Mouse (Mus musculus): ENCODE results near the gene Six5.

Six5 gene

DNA sequence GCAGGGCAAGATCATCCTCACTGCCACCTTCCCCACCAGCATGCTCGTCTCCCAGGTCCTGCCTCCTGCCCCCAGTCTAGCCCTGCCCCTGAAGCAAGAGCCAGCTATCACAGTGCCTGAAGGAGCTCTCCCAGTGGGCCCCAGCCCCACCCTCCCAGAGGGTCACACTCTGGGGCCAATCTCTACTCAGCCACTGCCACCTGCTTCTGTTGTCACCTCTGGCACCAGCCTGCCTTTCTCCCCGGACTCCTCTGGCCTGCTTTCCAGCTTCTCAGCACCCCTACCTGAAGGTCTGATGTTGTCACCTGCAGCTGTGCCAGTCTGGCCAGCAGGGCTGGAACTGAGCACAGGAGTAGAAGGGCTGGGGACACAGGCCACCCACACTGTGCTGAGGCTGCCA is 2.8 kb downstream of the Six5 start:
- no peak for DNase-seq

DNA sequence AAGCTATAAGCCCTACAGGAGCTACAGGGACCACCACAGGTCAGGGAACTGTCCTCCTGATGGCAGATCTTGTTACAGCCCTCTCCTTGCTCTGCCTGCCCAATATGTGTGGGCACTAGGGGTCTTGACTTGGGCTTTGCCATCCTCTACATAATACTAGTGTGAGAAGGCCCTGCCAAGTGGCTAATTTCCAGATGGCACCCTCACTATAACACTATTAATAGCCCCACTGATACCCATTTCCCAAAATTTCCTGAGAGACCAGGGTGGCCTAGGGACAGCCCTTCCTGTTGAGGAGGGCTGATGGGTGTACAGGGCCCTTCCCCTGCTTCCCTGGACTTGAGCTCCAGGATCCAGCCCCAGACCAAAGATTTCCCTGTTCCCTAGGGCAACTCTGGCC is 3.5 kb downstream of the Six5 start:
- no peak for DNase-seq

DNA sequence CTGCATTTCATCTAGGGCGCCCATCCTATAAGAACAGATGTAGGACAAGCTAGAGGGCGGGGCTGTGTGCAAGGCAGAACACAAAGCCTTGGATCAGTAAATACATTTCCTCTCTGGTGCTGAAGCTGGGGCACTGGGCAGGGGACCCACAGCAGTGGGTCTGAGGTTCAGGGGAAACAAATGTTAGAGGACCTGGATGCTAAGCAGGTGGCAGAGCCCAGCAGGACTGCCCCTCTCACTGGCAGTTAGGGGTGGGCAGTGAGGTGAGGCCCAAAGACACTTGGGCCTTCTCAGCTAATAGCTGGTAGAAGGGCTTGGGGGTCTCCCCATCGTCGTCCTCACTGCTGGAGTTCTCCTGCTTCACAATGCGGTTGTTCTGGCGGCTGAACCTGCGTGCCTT is 4.4 kb downstream of the Six5 start:
- DNase-seq, result no peak

DNA sequence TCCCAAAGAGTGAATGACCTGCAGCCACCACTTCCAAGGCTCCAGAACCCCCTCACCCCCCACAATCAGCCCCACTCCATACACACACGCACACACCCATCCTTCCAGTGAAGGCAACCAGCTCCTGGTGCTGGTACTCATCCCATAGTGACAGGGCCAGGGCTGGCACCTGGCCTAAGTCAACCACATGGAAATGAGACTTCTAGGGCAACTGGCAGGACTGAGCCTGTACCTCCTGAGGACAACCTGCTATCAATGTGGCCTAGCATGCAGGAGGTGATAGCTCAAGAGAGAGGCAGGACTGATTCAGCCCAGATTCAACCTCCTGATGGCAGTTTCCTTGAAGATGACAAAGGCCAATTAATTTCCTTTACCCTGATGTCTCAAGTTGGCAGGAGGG is 5.9 kb downstream of the Six5 start:
- no peak for DNase-seq

DNA sequence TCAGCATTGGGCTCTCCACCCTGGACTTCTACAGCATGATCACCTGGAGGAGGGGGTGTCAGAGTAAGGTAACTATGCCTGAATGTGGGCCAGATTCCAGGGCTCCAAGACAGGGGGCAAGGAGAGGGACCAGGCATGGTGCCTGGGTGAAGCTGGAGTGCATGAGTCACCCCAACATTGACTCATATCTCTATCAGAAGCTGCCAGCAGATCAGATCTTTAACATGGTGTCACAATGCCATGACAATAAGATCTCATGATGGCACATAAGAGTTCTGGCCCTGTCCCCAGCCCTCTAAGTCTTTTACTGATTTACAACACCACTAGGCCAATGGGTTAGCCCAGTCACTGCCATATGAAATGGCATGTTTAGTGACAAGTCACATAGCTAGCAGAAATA is 9.3 kb downstream of the Six5 start:
- DNase-seq, result no peak

DNA sequence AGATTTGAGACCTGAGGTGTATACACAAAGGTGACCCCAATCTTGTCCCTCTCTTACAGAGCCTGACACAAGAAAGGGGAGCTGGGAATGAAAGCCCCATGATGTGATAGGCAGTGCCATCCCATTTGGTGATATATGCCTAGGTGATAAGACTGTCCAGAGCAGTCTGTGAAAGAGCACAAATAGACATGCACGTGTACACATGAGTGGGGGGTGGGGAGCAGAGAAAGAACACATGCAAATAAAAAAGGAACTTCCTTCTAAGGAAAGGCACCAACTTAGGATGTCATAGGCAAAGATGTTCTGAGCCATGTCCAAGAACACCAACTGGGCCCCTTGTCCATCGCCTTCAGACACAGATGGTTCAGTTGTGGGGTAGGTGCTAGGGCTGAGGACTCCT is 10.1 kb downstream of the Six5 start:
- DNase-seq, result no peak

DNA sequence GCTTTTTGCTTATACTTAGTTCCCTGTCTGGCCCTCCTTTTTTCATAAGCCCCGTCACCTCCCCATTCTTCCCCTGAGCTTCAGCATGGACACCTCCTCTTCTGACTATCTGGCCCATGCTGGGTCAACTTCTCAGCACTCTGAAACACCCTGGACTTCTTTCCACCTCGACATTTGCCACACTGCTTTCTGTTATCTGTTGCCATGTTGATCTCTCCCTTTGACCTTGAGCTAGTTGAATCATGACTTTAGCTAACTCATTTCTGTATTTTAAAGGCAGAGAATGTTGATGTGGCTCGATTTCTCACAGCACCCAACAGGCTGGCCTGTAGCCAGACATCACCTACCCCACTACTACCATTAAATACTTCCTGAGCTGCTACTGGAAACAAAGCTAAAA is 13.0 kb downstream of the Six5 start:
- no peak for DNase-seq

DNA sequence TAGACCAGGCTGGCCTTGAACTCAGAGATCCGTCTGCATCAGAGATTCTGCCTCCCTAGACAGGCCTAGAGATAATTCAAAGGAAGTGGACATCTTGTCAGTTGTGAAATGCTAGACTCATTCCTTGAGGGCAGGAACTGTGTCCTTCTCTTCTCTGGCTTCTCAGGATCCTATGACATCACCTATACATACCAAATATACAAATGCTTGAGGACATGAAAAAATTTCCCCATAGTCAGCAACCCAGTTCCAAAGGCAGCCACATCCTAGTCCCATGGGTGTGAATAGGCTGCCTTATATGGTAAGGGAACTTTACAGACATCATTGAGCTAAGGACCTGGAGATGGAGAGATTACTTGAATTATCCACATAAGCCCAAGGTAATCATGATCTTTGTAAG is 15.2 kb downstream of the Six5 start:
- DNase-seq, result no peak

DNA sequence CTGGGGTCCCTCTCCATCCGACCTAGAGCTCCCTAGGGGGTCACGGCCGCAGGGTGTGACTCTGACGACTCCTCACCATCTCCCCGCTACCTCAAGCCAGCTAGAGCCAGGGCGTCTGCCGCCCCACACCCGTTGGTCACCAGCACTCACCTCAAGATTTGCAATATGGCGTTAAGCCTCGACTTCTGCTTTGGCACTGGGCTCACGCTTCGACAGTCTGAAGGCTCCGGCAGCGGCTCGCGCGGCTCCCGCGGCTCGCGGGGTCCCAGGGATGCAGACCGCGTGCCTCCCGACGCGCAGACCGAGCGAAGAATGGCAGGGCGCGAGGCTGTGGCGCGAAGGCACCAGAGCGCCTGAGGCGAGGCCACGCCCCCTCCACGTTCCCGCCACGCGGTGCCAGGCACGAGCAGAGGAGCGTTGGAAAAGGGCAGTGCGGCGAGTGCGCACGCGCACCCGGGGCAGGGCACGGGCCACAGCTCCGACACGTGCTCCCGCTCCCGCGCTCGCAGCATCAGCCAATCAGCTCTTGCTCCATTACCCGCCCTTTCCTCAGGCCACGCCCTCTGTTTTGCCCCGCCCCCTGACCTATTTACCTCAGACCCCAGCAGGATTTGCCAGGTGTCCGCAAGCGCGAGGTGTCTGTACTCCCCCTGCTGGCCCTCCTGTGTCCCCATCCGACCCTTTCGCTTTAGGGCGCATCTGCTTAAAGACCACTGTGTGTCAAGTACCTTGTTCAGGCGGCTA is 23.8 kb downstream of the Six5 start, which contains the start of gene Gm4969:
TSS of gene Gm4969 (minus strand) at position 341 of the 744 bp plus-strand sequence.
- peak; percentile 67 for DNase-seq

DNA sequence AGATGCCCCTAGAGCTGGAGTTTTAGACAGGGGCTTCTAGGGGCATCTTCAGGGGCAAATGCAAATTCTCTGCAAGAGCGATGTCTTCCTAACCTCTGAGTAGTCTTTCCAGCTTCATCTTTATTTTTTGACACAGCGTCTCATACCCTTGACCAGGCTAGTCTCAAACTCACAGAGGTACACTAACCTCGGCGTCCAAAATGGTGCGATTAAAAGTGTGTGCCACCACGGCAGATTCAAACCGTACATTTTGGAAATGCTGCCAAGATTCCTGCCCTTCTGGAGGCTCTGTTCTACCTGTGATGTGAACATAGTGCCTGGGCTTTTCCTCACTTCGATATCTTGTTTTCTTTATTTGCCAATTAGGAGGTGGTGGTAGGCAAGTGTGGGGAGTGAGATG is 24.7 kb downstream of the Six5 start:
- peak; percentile 21 for DNase-seq

DNA sequence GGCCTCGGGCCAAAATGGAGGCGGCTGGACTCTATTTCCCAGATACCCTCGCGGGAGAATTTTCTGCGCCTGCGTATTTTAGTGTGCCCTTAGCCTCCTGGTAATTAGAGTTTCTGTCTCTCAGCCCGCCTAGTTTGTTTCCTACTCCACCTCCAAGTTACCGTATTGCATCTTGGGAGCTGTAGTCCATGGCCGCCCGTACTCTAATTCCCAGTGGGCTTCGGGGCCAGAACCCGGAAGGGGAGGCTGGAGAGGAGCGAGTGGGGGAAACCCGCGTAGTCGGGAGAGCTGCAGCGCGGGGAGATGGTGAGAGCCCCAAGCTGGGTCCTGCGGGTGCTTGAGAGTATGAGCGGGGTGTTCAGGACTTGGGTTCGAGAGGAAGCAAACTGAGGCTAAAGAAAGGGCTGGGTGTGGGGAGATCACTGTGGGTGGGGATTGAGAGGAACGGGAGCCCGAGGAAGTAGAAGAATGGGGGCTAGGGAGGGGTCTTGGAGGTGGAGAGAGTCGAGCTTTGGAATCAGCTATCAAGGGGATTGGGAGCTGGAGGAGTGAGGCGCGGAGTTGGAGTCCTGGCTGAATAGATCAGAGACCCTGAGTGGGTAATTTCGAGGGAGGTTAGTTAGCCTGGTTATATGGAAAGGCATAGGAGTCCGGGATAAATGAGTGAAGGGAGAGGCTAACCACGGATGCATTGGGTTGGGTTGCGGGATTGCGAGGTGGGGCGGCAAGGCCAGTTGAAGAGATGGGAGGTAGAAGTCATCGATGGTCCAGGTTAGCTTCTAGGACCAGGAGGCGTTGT is 25.4 kb downstream of the Six5 start, which contains the start of gene Fbxo46:
TSS of gene Fbxo46 (plus strand) at position 229 of the 799 bp plus-strand sequence.
- peak; percentile 94 for DNase-seq

DNA sequence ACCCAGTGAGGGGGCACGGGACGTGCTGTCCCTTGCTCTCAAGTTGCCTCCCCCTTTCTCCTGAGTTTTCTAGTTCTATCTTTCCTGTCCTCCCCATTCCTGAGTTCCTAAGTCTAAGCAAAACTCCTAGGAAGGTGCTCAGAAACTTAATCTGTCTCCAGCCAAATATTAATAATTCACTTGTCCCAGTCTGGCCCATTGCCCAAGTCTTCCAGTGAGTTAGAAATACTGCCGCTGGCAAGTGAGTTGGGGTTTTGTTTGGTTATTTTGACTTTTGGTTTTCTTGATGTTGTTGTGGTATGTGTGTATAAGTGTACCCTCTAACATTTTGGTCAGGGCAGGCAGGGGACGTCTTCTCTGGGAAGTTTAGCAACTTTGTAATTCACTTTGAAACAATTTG is 27.3 kb downstream of the Six5 start:
- no peak for DNase-seq

DNA sequence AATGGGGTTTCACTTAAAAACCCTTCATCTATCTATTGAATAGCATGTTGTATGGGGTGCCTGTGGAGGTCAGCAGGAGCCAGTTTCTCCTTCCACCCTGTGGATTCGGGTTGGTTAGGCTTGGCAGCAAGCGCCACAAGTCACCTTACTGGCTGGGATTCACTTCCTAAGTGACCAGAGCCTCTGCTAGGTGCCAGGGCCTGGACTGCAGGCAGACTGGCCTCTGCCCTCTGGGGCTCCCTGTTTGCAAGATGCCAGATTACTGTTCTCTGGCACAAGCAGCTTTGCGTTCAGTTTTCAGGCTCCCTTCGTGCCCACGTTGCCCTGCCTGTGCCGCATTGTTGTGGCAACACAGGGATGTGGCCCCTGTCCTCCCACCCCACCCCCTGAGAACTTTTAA is 30.3 kb downstream of the Six5 start:
- DNase-seq, result no peak

DNA sequence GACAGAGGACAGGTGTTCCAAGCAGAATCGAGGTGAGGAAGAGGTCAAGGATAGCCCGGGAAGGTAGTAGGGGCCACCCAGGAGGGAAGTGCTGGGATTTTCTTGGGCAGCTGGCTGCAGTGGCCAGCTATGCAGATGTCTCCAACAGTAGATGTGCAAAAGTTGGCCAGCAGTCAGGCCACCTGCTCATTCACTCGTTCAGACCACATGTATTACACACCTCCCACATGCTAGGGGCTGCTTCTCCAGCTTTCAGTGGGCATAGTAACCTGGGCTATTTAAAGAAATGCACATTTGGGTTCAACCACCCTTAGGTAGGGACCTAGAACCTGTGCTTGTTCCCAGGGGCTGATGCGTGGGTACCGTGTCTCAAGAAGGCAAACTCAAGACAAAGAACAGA is 33.4 kb downstream of the Six5 start:
- DNase-seq, result no peak

DNA sequence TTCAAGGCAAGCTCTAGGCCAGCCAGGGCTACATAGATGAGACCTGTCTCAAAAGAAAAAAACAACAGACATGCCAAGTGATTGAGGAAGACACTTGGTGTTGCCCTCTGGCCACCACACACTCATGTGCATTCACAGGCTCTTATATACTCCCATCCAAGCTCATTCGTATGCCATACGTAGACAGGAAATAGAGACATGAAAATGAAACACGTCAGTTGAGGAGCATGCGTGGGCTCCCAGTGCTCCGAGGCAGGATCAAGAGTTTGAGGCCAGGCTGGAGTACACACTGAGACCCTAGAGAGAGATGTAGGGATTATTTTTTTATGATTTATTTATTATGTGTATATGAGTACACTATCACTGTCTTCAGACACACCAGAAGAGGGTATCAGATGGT is 35.0 kb downstream of the Six5 start:
- no peak for DNase-seq

DNA sequence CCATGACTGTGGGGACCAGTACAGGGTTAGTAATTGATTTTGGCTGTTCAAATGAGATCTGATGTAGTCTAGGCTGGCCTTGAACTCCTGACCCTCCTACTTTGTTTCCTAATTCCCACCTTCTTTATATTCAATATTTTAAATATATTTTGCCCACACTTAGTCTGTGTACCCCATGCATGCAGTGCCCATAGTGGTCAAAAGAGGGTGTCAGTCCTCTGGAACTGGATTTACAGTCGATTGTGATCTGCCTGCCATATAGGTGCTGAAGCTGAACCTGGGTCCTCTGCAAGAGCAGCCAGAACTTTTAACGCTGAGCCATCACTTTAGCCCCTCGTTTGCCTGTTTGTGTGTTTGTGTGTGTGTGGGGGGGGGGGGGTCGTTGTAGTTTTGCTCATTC is 36.3 kb downstream of the Six5 start:
- DNase-seq, result peak; percentile 35

DNA sequence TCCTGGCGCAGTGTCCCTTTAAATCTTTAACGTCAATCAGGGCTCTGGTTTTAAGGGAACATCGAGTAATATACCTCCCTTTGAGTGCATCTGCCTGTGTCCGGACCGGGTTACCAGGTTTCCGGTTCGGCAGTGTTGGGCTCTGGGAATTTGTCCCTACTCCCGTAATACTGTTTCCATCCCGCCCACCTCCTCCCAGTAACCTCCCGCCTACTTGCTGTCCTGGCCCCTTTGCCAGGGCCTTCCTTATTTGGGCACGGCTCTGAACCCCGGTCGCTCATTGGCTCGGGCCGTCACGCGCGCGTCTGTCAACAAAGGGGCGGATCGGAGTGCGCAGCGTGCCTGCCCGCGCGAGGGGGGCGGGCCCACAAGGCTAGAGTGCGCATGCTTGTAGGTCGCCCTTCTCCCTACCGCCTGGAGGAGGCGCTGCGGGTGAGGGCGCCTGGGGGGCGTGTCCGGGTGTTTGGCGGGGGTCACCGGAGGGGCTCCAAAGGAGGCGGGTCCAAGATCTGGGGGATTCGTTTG is 37.0 kb downstream of the Six5 start:
- peak; percentile 95 for DNase-seq

DNA sequence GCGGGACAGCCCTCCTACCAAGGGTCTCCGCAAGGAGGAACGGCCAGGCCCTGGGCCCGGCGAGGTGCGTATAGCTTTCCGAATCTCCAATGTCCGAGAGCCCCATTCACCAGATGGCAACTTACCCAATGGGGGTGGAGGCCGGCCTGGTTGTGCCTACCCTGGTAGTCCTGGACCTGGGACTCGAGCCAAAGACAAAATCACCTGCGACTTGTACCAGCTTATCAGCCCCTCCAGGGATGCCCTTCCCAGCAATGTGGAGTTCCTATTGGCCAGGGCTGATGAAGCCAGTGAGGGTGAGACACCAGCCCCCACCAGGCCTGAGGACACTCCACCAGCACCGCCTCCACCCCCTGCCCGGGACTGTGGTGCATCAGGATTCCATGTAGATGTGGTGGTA is 41.8 kb downstream of the Six5 start:
- DNase-seq, result no peak

DNA sequence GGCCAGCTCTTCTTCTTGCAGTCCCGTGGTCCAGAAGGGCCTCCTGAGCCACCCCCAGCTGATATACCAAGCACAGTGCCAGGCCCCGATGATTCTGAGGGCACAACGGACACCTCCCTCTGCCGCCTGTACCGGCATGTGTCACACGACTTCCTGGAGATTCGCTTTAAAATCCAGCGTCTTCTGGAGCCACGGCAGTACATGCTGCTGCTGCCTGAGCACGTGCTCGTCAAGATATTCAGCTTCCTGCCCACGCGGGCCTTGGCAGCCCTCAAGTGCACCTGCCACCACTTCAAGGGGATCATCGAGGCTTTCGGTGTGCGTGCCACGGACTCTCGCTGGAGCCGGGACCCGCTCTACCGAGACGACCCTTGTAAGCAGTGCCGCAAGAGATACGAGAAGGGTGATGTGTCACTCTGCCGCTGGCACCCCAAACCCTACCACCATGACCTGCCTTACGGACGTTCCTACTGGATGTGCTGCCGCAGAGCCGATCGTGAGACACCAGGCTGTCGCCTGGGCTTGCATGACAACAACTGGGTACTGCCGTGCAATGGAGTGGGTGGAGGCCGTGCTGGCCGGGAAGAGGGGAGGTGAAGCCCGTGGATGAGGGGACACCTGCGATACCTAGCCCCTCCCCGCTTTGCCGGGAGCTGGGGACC is 42.4 kb downstream of the Six5 start:
- peak; percentile 35 for DNase-seq

DNA sequence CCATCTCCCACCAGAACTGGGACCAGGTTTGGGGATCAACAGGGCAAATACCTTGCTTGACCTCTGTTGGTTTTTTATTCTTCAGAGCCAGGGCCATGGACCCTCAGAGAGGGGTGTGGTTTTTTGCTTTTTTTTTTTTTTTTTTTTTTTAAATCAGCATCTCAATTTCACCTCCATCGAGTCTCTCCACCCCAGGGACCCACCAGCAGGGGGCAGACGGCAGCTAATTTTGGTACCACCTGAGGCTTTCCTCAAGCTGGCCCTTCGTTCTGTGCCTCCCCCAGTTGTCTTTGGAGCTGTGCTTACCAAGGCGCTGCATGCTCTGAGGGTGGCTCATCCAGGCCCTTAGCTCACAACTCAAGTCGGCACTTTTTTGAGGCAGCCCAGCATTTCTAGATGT is 43.0 kb downstream of the Six5 start:
- DNase-seq, result peak; percentile 81

DNA sequence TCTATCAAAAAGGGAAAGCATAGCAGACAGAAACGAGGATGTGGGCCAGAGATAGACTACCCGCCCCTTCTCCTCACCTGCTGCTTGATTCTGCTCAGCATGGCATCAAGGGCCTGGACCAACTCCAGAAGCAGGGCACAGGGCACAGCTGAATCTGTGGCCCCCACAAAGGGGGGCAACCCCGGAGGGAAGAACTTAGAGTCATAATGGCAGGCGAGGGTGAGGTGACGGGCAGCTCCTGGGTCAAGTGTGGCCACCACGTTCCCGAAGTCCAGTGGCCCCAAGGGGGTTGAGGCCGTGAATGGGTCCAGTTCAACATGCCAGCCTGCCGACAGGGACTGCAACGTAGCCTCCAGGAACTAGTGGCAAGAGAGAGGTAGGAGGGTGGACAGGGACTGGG is 52.4 kb downstream of the Six5 start:
- DNase-seq, result no peak

DNA sequence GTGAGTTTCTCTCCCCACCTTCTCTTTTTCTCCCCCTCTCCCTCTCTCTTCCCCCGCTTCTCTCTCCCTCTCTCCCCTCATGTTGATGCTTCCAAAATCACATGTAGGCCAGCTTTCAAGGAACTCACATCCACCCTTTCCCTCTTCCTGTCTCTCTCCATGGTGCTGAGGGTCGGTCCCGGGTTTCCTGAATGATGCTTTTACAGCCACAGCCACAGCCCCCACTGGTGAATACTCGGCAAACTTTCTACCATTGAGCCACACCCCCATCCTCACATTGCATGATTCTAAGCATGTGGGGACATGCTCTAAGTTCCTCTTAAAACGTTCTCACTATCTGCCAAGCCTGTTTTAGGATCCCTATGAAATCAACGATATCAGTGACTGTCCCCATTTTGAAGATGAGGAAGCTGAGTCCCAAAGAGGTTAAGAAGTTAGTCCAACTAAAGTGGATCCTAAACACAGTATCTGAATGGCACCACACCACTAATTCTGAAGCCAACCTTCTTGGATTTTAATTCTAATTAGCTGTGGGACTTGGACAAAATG is 53.2 kb downstream of the Six5 start:
- no peak for DNase-seq
